Mouse (Mus musculus) lung, adult 2 months (tissue): Measurements from ENCODE around the gene Dlgap1.

Experiments
- CTCF ChIP-seq: fragments of 200-500 bp; IDR thresholded peaks from 2 replicates; pipeline ENCODE4 v1.5.1; 2011; ENCODE audit warnings: mild to moderate bottlenecking, low read length, control low read depth; ENCODE audit not compliant: insufficient read depth
- POLR2A ChIP-seq: fragments of 200-500 bp; IDR thresholded peaks from 2 replicates; pipeline ENCODE4 v1.6.1; 2011; ENCODE audit warnings: low read depth, mild to moderate bottlenecking, control low read depth, low read length, borderline replicate concordance; ENCODE audit errors: extremely low read depth

GRCm38 (mm10) chr17:70129151-70129550 is 160.3 kb downstream of the Dlgap1 start:
- no peak for TF ChIP-seq CTCF
- TF ChIP-seq POLR2A: no peak
